Mouse (Mus musculus): ENCODE measurements at regions not wholly inside any gene's neighbourhood (a gene's known extent, or its start where the extent isn't known, plus 50 kb on each side); places are given as distances from the start of the nearest gene placed in this dataset.

DNA sequence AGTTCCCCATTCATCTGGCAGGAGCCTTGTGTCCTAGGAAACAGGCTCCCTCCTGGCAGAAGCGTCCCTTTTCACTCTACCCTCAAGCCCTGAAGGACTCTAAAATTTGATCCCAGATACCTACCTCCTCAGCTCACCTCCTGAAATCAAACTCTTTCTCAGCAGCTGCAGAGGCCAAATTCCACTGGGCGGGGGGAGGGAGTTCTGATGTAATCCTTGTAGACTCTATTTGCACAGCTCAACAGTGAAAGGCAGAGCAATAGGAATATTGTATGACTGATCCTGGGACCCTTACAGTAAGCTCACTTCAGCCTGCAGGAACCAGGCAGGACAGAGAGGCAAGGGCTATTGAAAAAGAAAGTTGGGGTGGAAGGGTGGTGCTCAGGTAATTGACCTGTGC lies 346.3 kb downstream of the Irx1 start:
- no peak for TF ChIP-seq POLR2A (IDR thresholded peaks at IDR 0.05; ENCODE audit: low read depth, low read length)
- TF ChIP-seq HCFC1 (IDR thresholded peaks at IDR 0.05; ENCODE audit: low read depth, low read length) = no peak
- TF ChIP-seq CHD2 (IDR thresholded peaks at IDR 0.05; ENCODE audit: low read length) = no peak
- TF ChIP-seq EP300 (IDR thresholded peaks at IDR 0.05; ENCODE audit: low read length) = no peak
- TF ChIP-seq CTCF (conservative IDR thresholded peaks at IDR 0.05 in 1 of 2, IDR thresholded peaks at IDR 0.05 in 1 of 2; ENCODE audit: low read depth in 2 of 2, low read length in 2 of 2) = no peak
- TF ChIP-seq MAZ (IDR thresholded peaks at IDR 0.05; ENCODE audit: low read depth, low read length) = no peak
- TF ChIP-seq IRF4 (IDR thresholded peaks at IDR 0.05; ENCODE audit: low read depth, low read length) = no peak
- no peak for TF ChIP-seq RAD21 (IDR thresholded peaks at IDR 0.05; ENCODE audit: low read depth, low read length)
- no peak for TF ChIP-seq E2F4 (IDR thresholded peaks at IDR 0.05; ENCODE audit: insufficient replicate concordance, low read depth, low read length)
- TF ChIP-seq MAFK (IDR thresholded peaks at IDR 0.05; ENCODE audit: insufficient replicate concordance, low read length) = no peak
- TF ChIP-seq RCOR1 (conservative IDR thresholded peaks at IDR 0.05; ENCODE audit: low read depth, low read length) = no peak

All from CH12.LX (cell line).